Mouse (Mus musculus) kidney, adult 9 months (tissue): Measurements from ENCODE around the gene Gm2916.
"Not testable (repeated sequence)": the region's sequence is repeated elsewhere in the genome, so short reads cannot be mapped to it uniquely, and the experiment has no call there.

Experiments used
- DNase-seq: peaks from one replicate; pipeline ENCODE4 v3.0.0; 2022

Gm2916 gene

DNA sequence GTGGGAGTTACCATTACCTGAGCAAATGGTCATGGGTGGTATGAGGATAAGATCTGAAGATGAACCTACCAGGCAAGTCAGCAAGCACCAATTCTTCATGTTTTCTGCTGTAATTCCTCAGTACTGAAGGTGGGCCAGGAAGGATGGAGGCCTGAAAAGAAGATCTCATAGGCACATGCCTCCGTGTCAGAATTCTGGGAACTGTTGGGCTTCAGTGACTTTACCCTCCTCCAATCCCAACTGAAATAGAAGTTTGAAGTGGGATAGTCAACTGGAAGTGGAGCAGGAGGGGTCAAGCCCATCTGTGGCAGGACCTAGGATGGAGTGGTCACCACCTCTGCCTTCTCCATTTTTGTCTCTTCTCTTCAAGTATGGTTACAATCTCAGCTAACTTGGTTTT, at the start of gene Gm2916:
TSS of gene Gm2916 (plus strand) at position 301 of the 400 bp plus-strand sequence.
- not testable (repeated sequence) for DNase-seq

DNA sequence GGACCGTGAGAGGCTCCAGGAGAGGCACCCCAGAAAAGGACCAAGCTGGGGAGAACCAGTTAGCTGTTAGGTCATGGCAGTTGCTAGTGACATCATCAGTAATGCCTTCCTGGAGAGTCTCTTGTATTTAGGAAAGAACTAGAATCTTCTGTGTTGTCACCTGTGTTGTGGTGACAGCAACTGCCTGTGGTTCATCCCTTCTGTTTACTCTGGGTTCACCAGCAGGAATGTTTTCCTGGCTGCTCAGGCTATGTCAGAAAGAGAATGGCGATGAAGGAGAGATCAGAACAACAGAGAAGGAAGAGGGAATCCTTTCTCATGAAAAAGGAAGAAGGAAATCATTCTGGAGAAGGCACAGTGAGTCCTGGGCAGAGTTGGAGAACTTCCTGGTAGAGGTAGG, 38.0 kb upstream of the Gm2916 start, which contains the start of gene Gm3033:
TSS of gene Gm3033 (plus strand) at position 301 of the 400 bp plus-strand sequence.
- not testable (repeated sequence) for DNase-seq

DNA sequence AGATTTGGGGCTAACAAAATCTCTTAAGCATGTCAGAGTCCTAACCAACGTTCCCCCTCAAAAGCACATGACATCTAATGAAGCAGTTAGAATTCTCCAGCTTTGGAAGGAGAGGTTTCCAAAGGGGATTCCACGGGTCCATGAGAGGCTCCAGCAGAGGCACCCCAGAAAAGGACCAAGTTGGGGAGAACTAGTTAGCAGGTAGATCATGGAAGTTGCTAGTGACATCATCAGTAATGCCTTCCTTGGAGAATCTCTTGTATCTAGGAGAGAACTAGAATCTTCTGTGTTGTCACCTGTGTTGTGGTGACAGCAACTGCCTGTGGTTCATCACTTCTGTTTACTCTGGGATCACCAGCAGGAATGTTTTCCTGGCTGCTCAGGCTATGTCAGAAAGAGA, 47.5 kb downstream of the Gm2916 start, which contains the start of gene Gm3029:
TSS of gene Gm3029 (plus strand) at position 301 of the 400 bp plus-strand sequence.
- DNase-seq, result not testable (repeated sequence)

- DNase-seq, result not testable (repeated sequence)
Observed at GRCm38 (mm10) chr14:3963247-3963646, 79.3 kb downstream of the Gm2916 start, which contains the start of gene Gm3095. Gene Gm3095 (plus strand): TSS chr14:3963547.
